Mouse (Mus musculus) R1 (cell line): ENCODE measurements at regions not wholly inside any gene's neighbourhood (a gene's known extent, or its start where the extent isn't known, plus 50 kb on each side); places are given as distances from the start of the nearest gene placed in this dataset.

Source experiments
- DNase-seq: peaks from one replicate; pipeline ENCODE4 v3.0.0-alpha.2; 2018; ENCODE audit warnings: low read depth, low spot score

DNA sequence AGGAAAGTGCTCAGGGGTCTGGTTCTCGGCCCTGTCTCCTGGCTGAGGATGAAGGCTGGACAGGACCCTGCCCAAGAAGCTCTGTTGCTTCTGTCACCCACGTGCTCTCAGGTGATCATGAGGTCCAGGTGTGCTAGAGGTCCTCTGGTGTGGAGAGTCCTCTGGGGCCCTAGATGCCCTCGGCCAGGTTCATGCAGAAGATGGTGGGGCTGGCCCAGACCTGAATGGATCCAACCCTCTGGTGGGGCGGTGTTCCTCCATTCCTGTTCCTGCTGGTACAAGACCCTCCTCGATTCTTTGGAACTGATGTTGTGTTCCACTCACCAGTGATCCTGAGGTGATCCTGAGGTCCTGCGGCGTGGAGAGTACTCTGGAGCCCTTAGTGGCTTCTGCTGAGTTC, 146.7 kb upstream of the Dach1 start:
- no peak for DNase-seq

DNA sequence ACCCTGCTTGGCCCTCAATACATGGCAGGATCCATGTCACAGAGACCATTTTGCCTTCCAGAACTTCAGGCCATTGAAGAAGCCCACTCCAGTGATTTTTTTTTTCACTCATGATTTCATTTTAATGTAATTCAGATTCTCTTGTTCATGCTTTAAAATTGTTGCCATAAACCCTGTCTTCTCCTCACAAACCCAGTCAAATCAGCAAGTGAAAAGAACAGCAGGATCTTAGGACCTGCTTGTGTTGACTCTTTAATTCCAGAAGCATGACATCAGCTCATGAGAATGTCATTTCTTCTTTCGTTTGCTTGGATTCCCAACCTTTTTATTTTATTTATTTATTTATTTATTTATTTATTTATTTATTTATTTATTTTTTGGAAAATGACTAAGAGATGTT, 124.6 kb upstream of the Dach1 start:
- peak; percentile 75 for DNase-seq
